Mouse (Mus musculus): ENCODE data around the gene Akr1b7.

GRCm38 (mm10) chr6:34452963-34453770 lies 41.0 kb downstream of the Akr1b7 start:
- TF ChIP-seq ZNF384 (IDR thresholded peaks at IDR 0.05; ENCODE audit: low read depth, low read length) (no peak), ZC3H11A (IDR thresholded peaks at IDR 0.05; ENCODE audit: borderline replicate concordance, low read depth, low read length) (no peak), CHD2 (IDR thresholded peaks at IDR 0.05; ENCODE audit: low read depth, low read length) (no peak), MAFK (IDR thresholded peaks at IDR 0.05; ENCODE audit: insufficient read depth, low read depth, low read length) (no peak)

All from ES-E14 (cell line).